Mouse (Mus musculus): ENCODE results near the gene Calm3.

GRCm38 (mm10) chr7:16908367-16908766 lies 15.5 kb downstream of the Calm3 start:
- no peak for TF ChIP-seq EP300 (IDR thresholded peaks at IDR 0.05; ENCODE audit: low read depth)
- no peak for TF ChIP-seq CTCF (IDR thresholded peaks at IDR 0.05; ENCODE audit: low read depth)
